In the genomic region with DNA sequence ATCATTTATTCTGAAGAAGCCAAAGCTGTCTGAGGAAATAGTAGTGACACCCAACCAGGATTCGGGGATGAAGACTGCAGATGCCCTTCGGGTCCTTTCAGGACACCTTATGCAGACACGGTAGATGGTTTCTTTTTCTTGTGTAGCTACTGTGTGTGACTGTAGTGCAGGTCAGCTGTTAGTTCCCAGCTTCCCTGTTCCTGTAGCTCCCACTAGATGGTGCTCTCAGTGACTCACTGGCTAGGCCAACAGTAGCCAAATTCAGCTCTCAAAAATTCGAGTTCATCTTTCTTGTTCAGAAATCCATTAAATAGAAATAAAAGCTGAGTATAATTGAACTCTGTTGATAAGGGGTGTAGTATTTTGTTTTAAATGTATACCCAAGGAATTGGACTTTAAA, we compare ENCODE assay signal across 7 mouse cellular contexts. TPM values are rescaled to one million over a fixed set of nuclear protein-coding genes. Genes with fewer than 3 reads are reported as not detected.
A peak's percentile ranks its signal among the peaks of the same experiment; 100 is the strongest.
DNase-seq lines count a peak whose midpoint lies in the region; ATAC-seq lines count a peak whose summit lies in the region.

No protein-coding gene starts in this region.

- H3K4me1 ChIP-seq in hindbrain, embryonic 16.5 days (ENCODE audit: control insufficient read depth, insufficient read depth, low read depth, low read length), result no peaks in the 10 kb centered on the region
- no peaks in the 10 kb centered on the region for H3K4me1 ChIP-seq in hindbrain, embryonic 13.5 days (replicated peaks)

- no peaks in the 10 kb centered on the region for H3K27me3 ChIP-seq in hindbrain, embryonic 16.5 days (replicated peaks; ENCODE audit: control insufficient read depth, insufficient read depth, low read length)
- H3K27me3 ChIP-seq in hindbrain, embryonic 13.5 days, result no peaks in the 10 kb centered on the region

- H3K9ac ChIP-seq in hindbrain, embryonic 16.5 days (ENCODE audit: low read depth, low read length), result no peak overlapping the region
- no peak overlapping the region for H3K9ac ChIP-seq in hindbrain, embryonic 13.5 days

- no peak overlapping the region for H3K4me2 ChIP-seq in hindbrain, embryonic 16.5 days (ENCODE audit: low read length)
- no peak overlapping the region for H3K4me2 ChIP-seq in hindbrain, embryonic 13.5 days

- H3K27ac ChIP-seq in hindbrain, embryonic 16.5 days (ENCODE audit: low read depth, low read length), result no peak overlapping the region
- H3K27ac ChIP-seq in hindbrain, embryonic 13.5 days, result no peak overlapping the region

- H3K4me3 ChIP-seq in hindbrain, embryonic 16.5 days (ENCODE audit: low read length), result no peak overlapping the region
- H3K4me3 ChIP-seq in hindbrain, embryonic 13.5 days, result no peak overlapping the region

- peaks cover 36% of the 10 kb centered on the region for H3K36me3 ChIP-seq in hindbrain, embryonic 16.5 days (ENCODE audit: control insufficient read depth, insufficient read depth, low read length)
- H3K36me3 ChIP-seq in hindbrain, embryonic 13.5 days, result peaks cover 84% of the 10 kb centered on the region

- H3K9me3 ChIP-seq in hindbrain, embryonic 16.5 days (ENCODE audit: control insufficient read depth, low read length), result no peaks in the 10 kb centered on the region
- H3K9me3 ChIP-seq in hindbrain, embryonic 13.5 days, result no peaks in the 10 kb centered on the region

- peak; percentile 52; the same call in 1 of the 2 replicates for ATAC-seq in hindbrain, embryonic 16.5 days
- no peak for ATAC-seq in hindbrain, embryonic 13.5 days (ENCODE audit: low FRiP score)
- peak; percentile 39 for ATAC-seq in CD4-positive, CD25-positive, alpha-beta regulatory T cell, adult 4 months
- ATAC-seq in hematopoietic stem cell, adult 5-6 weeks (replicated peaks in 1 of 2; ENCODE audit: insufficient read depth in 1 of 2, low FRiP score in 2 of 2, low TSS enrichment in 1 of 2, low read depth in 1 of 2, poor library complexity in 2 of 2, severe bottlenecking in 2 of 2), result peak; percentile 56 to 71

- 80% methylated on average over 4 of the region's 4 CpGs for WGBS in hindbrain, embryonic 16.5 days
- 84% methylated on average over 4 of the region's 4 CpGs for WGBS in hindbrain, embryonic 13.5 days

- DNase-seq in NIH3T3 (ENCODE audit: low read depth), result peak; percentile 64
- DNase-seq in mesoderm, embryonic 11.5 days (ENCODE audit: low read depth, low spot score), result peak; percentile 11
- DNase-seq in gastrocnemius, postnatal 10 days, result no peak

RNA-seq across cellular contexts. Expression of a gene that starts 32.4 kb away (rescaled TPM):
- 95.0 and 95.8 TPM in 2 replicates for polyA plus RNA-seq in hindbrain, embryonic 16.5 days (2015; fragmentation: Nextera tagmentation; extraction: Ambion mirVana)
- 112 and 118 TPM in 2 replicates for polyA plus RNA-seq in hindbrain, embryonic 13.5 days (2015; fragmentation: Nextera tagmentation; extraction: Ambion mirVana)
- polyA plus RNA-seq in CD4-positive, CD25-positive, alpha-beta regulatory T cell, adult 4 months (2017; shearing (Covaris generic)), result 10 to 100 TPM; 35.2 to 39.0 TPM
- 134 and 162 TPM in 2 replicates for total RNA-seq in hematopoietic stem cell, adult 5-6 weeks (2017)
- 10 to 100 TPM; 51.8 to 55.9 TPM for total RNA-seq in gastrocnemius, postnatal 10 days (2021)

RNA-seq across cellular contexts. Expression of a gene that starts 41.9 kb away (rescaled TPM):
- 3.4 and 3.7 TPM in 2 replicates for polyA plus RNA-seq in hindbrain, embryonic 16.5 days (2015; fragmentation: Nextera tagmentation; extraction: Ambion mirVana)
- 4.3 and 4.7 TPM in 2 replicates for polyA plus RNA-seq in hindbrain, embryonic 13.5 days (2015; fragmentation: Nextera tagmentation; extraction: Ambion mirVana)
- polyA plus RNA-seq in CD4-positive, CD25-positive, alpha-beta regulatory T cell, adult 4 months (2017; shearing (Covaris generic)), result 1 to 10 TPM; 4.7 to 6.9 TPM
- 6.1 and 7.4 TPM in 2 replicates for total RNA-seq in hematopoietic stem cell, adult 5-6 weeks (2017)
- 10 to 100 TPM; 33.5 to 39.8 TPM for total RNA-seq in gastrocnemius, postnatal 10 days (2021)
